Mouse (Mus musculus): ENCODE measurements around the gene Arap1.

DNA sequence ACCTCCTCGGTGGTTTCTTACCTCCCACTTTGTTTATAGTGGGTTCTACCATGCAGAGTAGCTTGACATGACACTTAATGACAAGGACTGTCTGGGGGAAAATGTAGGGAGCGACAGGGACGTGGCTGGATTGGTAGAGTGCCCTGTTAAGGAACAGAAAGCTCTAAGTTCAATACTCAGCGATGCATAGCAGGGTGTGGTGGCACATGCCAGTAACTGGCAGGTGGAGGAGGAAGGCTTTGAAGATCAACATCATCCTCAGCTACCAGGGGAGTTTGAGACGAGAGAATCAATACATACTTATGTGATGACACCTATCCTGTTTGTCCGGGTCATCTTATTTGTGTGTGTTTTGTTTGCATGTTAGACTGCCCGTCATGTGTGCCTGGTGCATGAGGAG lies 21.8 kb downstream of the Arap1 start:
- TF ChIP-seq CTCF (IDR thresholded peaks at IDR 0.05; ENCODE audit: borderline replicate concordance, insufficient read depth, low read depth, low read length) (no peak), POLR2A (IDR thresholded peaks at IDR 0.05; ENCODE audit: borderline replicate concordance, insufficient read depth, low read length) (no peak)
